Mouse (Mus musculus) gastrocnemius, postnatal 25 days (tissue): ENCODE results near the gene Clmp. TPM values are rescaled to one million over a fixed set of nuclear protein-coding genes. Genes with fewer than 3 reads are reported as not detected.
"Not testable (repeated sequence)": the region's sequence is repeated elsewhere in the genome, so short reads cannot be mapped to it uniquely, and the experiment has no call there.

ENCODE experiments used
- DNase-seq: peaks from one replicate; pipeline ENCODE4 v3.0.0; 2022
- total RNA-seq, 2 experiments: library from RNA; stranded (reverse); gene quantifications; 1 replicate in 1 of 2; 2 replicates in 1 of 2; pipeline ENCODE4 v1.2.3; 2021

Clmp gene
- total RNA-seq, 2 experiments from 2014 or later: 5.3 to 6.6 TPM

GRCm38 (mm10) chr9:40776459-40777248 lies 90.9 kb downstream of the Clmp start:
- DNase-seq: no peak

- no peak for DNase-seq
Measured at GRCm38 (mm10) chr9:40780111-40780510, 94.3 kb downstream of the Clmp start.

GRCm38 (mm10) chr9:40780892-40781725 lies 95.3 kb downstream of the Clmp start:
- DNase-seq: no peak

- peak; percentile 58 for DNase-seq
Measured at GRCm38 (mm10) chr9:40781726-40782581, 96.2 kb downstream of the Clmp start.

- peak; percentile 60 for DNase-seq
Measured at GRCm38 (mm10) chr9:40783641-40784373, 98.0 kb downstream of the Clmp start.

GRCm38 (mm10) chr9:40784374-40784967 lies 98.7 kb downstream of the Clmp start:
- DNase-seq: no peak

GRCm38 (mm10) chr9:40785452-40785851 lies 99.7 kb downstream of the Clmp start:
- no peak for DNase-seq

GRCm38 (mm10) chr9:40786820-40787219 lies 101.1 kb downstream of the Clmp start:
- DNase-seq: not testable (repeated sequence)

- no peak for DNase-seq
Measured at GRCm38 (mm10) chr9:40791864-40792633, 106.3 kb downstream of the Clmp start.

- no peak for DNase-seq
Measured at GRCm38 (mm10) chr9:40793581-40793980, 107.8 kb downstream of the Clmp start.

- DNase-seq: no peak
Measured at GRCm38 (mm10) chr9:40794251-40794650, 108.5 kb downstream of the Clmp start.

- DNase-seq: no peak
Measured at GRCm38 (mm10) chr9:40794926-40795325, 109.2 kb downstream of the Clmp start.

GRCm38 (mm10) chr9:40795562-40795961 lies 109.8 kb downstream of the Clmp start:
- no peak for DNase-seq

- no peak for DNase-seq
Measured at GRCm38 (mm10) chr9:40796054-40796453, 110.3 kb downstream of the Clmp start.

GRCm38 (mm10) chr9:40798247-40798960 lies 112.6 kb downstream of the Clmp start:
- DNase-seq: no peak

- no peak for DNase-seq
Measured at GRCm38 (mm10) chr9:40799112-40799511, 113.3 kb downstream of the Clmp start.

GRCm38 (mm10) chr9:40799837-40800501 lies 114.2 kb downstream of the Clmp start:
- peak; percentile 81 for DNase-seq

- DNase-seq: peak; percentile 100
Measured at GRCm38 (mm10) chr9:40800675-40801612, 115.2 kb downstream of the Clmp start, which contains the start of gene Hspa8. Gene Hspa8, plus strand, starts transcription at chr9:40800984.
